Mouse (Mus musculus): ENCODE results near the gene Gpx7. TPM values are rescaled to one million over a fixed set of nuclear protein-coding genes. Genes with fewer than 3 reads are reported as not detected.

Gpx7 gene
- polyA plus RNA-seq, 1 experiment: 2.7 TPM

DNA sequence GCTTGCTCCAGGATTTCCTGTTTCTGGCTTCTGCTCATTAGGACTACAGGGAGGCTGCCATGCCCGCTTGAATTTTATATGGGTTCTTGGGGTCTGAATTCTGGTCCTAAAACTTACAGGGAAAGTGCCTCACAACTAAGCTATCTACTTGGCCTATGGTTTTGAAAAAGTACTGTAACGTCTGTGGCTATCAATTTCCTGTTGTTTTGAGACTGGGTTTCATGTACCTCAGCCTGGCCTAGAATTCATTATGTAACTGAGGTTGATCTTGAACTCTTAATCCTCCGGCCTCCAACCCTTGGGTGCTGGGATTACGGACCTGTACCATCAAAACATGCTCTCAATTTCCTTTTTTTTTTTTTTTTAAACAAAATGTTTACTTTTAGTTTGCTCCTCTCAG lies 27.5 kb upstream of the Gpx7 start:
- TF ChIP-seq POLR2A (IDR thresholded peaks at IDR 0.05; ENCODE audit: low read depth, low read length) (no peak), CTCF (IDR thresholded peaks at IDR 0.05; ENCODE audit: extremely low read depth, insufficient read depth, insufficient read length, insufficient replicate concordance) (no peak)
- no peak for DNase-seq (ENCODE audit: low read depth in 1 of 2, low spot score in 2 of 2)
- Histone ChIP-seq H3K36me3 (ENCODE audit: control insufficient read depth, insufficient read depth, low read length) (no peaks in the 10 kb centered on the region), H3K4me1 (ENCODE audit: control insufficient read depth, insufficient read depth, insufficient read length) (peaks cover 3% of the 10 kb centered on the region; the same call in 1 of the 2 replicates), H3K4me3 (ENCODE audit: extremely low read depth, insufficient read depth, insufficient read length) (no peak overlapping the region), H3K27me3 (ENCODE audit: control insufficient read depth, insufficient read depth, low read length) (no peaks in the 10 kb centered on the region), H3K27ac (ENCODE audit: insufficient read depth, low read length) (no peak overlapping the region)
- WGBS: 33% methylated on average over 4 of the region's 4 CpGs

DNA sequence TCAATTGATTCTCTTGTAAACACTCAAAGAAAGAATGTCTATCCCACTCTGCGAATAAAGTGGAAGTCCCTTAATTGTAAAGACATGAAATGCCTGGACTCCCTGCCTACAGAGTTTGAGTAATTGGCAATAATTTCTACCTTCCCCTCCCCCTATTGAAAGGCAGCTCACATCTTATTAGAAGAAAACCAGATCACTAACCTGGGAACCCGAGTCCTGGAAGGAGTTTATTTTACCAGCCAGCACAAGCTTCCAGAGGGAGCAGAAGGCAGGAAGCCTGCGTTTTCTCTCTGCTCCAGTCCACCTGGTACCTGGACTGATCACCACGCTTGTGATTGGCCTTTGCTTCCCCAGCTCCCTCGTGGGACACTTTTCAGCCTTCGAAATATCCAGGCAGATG lies 26.6 kb upstream of the Gpx7 start:
- Histone ChIP-seq H3K4me3 (ENCODE audit: extremely low read depth, insufficient read depth, insufficient read length) (no peak overlapping the region), H3K36me3 (ENCODE audit: control insufficient read depth, insufficient read depth, low read length) (no peaks in the 10 kb centered on the region), H3K27me3 (ENCODE audit: control insufficient read depth, insufficient read depth, low read length) (no peaks in the 10 kb centered on the region), H3K27ac (ENCODE audit: insufficient read depth, low read length) (no peak overlapping the region), H3K4me1 (ENCODE audit: control insufficient read depth, insufficient read depth, insufficient read length) (peaks cover 9% of the 10 kb centered on the region; the same call in 1 of the 2 replicates)
- DNase-seq (ENCODE audit: low read depth in 1 of 2, low spot score in 2 of 2): no peak
- WGBS: 55% methylated on average over 6 of the region's 6 CpGs
- TF ChIP-seq CTCF (IDR thresholded peaks at IDR 0.05; ENCODE audit: extremely low read depth, insufficient read depth, insufficient read length, insufficient replicate concordance) (no peak), POLR2A (IDR thresholded peaks at IDR 0.05; ENCODE audit: low read depth, low read length) (no peak)

GRCm38 (mm10) chr4:108431561-108431936 lies 24.8 kb upstream of the Gpx7 start:
- H3K27me3 ChIP-seq (ENCODE audit: control insufficient read depth, insufficient read depth, low read length): no peaks in the 10 kb centered on the region
- H3K4me3 ChIP-seq (ENCODE audit: extremely low read depth, insufficient read depth, insufficient read length): no peak overlapping the region
- no peak overlapping the region for H3K27ac ChIP-seq (ENCODE audit: insufficient read depth, low read length)
- peaks cover 9% of the 10 kb centered on the region; the same call in 1 of the 2 replicates for H3K4me1 ChIP-seq (ENCODE audit: control insufficient read depth, insufficient read depth, insufficient read length)
- DNase-seq (ENCODE audit: low read depth in 1 of 2, low spot score in 2 of 2): no peak
- TF ChIP-seq CTCF (IDR thresholded peaks at IDR 0.05; ENCODE audit: extremely low read depth, insufficient read depth, insufficient read length, insufficient replicate concordance): no peak
- TF ChIP-seq POLR2A (IDR thresholded peaks at IDR 0.05; ENCODE audit: low read depth, low read length): no peak
- 81% methylated on average over 2 of the region's 2 CpGs for WGBS
- no peaks in the 10 kb centered on the region for H3K36me3 ChIP-seq (ENCODE audit: control insufficient read depth, insufficient read depth, low read length)

GRCm38 (mm10) chr4:108430656-108431560 lies 24.1 kb upstream of the Gpx7 start:
- H3K36me3 ChIP-seq (ENCODE audit: control insufficient read depth, insufficient read depth, low read length): no peaks in the 10 kb centered on the region
- TF ChIP-seq CTCF (IDR thresholded peaks at IDR 0.05; ENCODE audit: extremely low read depth, insufficient read depth, insufficient read length, insufficient replicate concordance) (no peak), POLR2A (IDR thresholded peaks at IDR 0.05; ENCODE audit: low read depth, low read length) (no peak)
- 81% methylated on average over 4 of the region's 4 CpGs for WGBS
- peaks cover 9% of the 10 kb centered on the region; the same call in 1 of the 2 replicates for H3K4me1 ChIP-seq (ENCODE audit: control insufficient read depth, insufficient read depth, insufficient read length)
- no peak overlapping the region for H3K4me3 ChIP-seq (ENCODE audit: extremely low read depth, insufficient read depth, insufficient read length)
- no peak overlapping the region for H3K27ac ChIP-seq (ENCODE audit: insufficient read depth, low read length)
- DNase-seq (ENCODE audit: low read depth in 1 of 2, low spot score in 2 of 2): no peak
- H3K27me3 ChIP-seq (ENCODE audit: control insufficient read depth, insufficient read depth, low read length): no peaks in the 10 kb centered on the region

DNA sequence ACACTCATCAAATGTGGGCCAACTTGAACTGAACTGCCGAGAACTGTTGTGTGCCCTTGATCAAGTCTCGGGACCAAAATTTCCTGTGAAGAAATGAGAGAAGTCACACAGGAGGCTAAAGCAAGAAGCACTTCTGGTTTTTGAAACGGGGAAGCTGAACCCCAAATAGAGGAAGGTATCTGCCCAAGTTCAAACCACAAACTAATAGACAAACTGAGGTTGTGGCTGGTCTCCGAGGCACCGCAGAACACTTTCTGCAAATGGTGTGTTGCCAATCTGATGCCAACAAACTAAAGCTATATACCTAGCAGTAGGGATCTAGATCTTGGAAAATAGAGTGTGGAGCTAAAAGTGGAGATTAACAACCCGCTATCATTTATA lies 21.6 kb upstream of the Gpx7 start:
- no peaks in the 10 kb centered on the region for H3K27me3 ChIP-seq (ENCODE audit: control insufficient read depth, insufficient read depth, low read length)
- WGBS: 19% methylated on average over 6 of the region's 6 CpGs
- TF ChIP-seq CTCF (IDR thresholded peaks at IDR 0.05; ENCODE audit: extremely low read depth, insufficient read depth, insufficient read length, insufficient replicate concordance): no peak
- no peak for TF ChIP-seq POLR2A (IDR thresholded peaks at IDR 0.05; ENCODE audit: low read depth, low read length)
- no peak overlapping the region; the same call in 1 of the 2 replicates for H3K27ac ChIP-seq (ENCODE audit: insufficient read depth, low read length)
- H3K36me3 ChIP-seq (ENCODE audit: control insufficient read depth, insufficient read depth, low read length): no peaks in the 10 kb centered on the region
- peak; percentile 19 to 28 for DNase-seq (ENCODE audit: low read depth in 1 of 2, low spot score in 2 of 2)
- no peak overlapping the region for H3K4me3 ChIP-seq (ENCODE audit: extremely low read depth, insufficient read depth, insufficient read length)
- peaks cover 6% of the 10 kb centered on the region; the same call in 1 of the 2 replicates for H3K4me1 ChIP-seq (ENCODE audit: control insufficient read depth, insufficient read depth, insufficient read length)

- Histone ChIP-seq H3K4me1 (ENCODE audit: control insufficient read depth, insufficient read depth, insufficient read length) (peaks cover 6% of the 10 kb centered on the region; the same call in 1 of the 2 replicates), H3K27me3 (ENCODE audit: control insufficient read depth, insufficient read depth, low read length) (no peaks in the 10 kb centered on the region), H3K36me3 (ENCODE audit: control insufficient read depth, insufficient read depth, low read length) (no peaks in the 10 kb centered on the region), H3K4me3 (ENCODE audit: extremely low read depth, insufficient read depth, insufficient read length) (no peak overlapping the region), H3K27ac (ENCODE audit: insufficient read depth, low read length) (no peak overlapping the region; the same call in 1 of the 2 replicates)
- WGBS: 63% methylated on average over 11 of the region's 11 CpGs
- TF ChIP-seq POLR2A (IDR thresholded peaks at IDR 0.05; ENCODE audit: low read depth, low read length): no peak
- no peak for TF ChIP-seq CTCF (IDR thresholded peaks at IDR 0.05; ENCODE audit: extremely low read depth, insufficient read depth, insufficient read length, insufficient replicate concordance)
- DNase-seq (ENCODE audit: low read depth in 1 of 2, low spot score in 2 of 2): no peak
These were observed 21.1 kb upstream of the Gpx7 start for GRCm38 (mm10) chr4:108427719-108428340.

Measured in spleen, adult 2 months (tissue).